Mouse (Mus musculus): ENCODE results near the gene AF067063.

- TF ChIP-seq CTCF (IDR thresholded peaks at IDR 0.05) (no peak), EP300 (IDR thresholded peaks at IDR 0.05) (no peak)
Observed at GRCm38 (mm10) chr13:119790761-119791579, 39.0 kb downstream of the AF067063 start, which contains the start of gene Zfp131.

All from lung, postnatal 0 days (tissue).